Mouse (Mus musculus) adipocyte (in vitro differentiated cells): ENCODE data around the gene Ano10.

ENCODE experiments used
- DNase-seq: peaks from one replicate; pipeline ENCODE4 v3.0.0-alpha.2; 2016; ENCODE audit warnings: low spot score

The Ano10 gene

DNA sequence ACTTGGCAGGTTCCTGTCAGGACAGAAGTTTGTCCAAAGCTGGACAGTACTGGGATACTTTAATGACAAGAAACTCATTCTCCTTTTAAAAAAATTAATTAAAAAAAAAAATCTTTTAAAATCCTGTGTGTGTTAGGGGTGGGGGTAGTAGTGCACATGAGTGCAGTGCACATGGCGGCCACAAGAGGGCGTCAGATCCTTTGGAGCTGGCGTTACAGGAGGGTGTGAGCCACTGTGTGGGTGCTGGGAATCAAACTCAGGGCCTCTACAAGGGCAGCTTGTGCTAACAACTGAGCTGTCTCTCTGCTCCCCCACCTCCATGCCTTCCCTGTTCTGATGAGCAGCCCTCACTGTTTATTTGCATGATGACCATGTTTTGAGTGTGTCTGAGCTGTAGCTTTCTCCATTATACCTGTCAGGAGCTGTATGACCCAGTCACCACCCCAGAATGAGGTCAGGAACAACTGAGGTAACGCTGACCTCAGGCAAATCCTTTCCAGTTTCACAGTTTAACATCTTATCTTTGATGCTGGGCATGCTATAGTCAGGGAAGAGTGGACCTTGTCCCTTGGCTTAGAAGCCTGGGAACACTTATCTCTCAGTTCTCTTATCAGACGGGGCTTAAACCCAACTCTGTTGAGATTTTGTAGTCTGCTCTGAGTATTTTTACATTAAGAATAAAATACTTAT lies 137.7 kb downstream of the Ano10 start:
- DNase-seq = no peak

GRCm38 (mm10) chr9:122155193-122155592 lies 139.0 kb downstream of the Ano10 start:
- DNase-seq = no peak

DNA sequence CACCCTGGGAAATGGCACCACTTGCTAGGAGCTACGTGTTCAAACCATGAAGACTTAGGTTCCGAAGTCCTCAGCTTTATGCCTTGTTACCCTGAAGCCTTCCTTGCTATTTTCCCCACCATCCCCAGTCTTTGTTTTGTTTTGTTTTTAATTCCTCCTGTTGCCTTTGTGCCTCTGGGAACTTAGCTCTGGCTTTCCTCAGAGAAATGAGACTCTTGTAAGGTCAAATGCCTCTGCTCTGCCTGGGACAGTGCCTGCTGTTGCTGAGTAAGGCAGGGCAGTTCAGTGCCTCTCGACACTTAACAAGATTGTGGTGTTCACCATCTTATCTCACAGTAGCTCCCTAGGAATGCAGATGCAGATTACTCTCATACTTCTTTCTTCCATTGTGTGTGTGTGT lies 140.8 kb downstream of the Ano10 start:
- DNase-seq = peak; percentile 70

- peak; percentile 14 for DNase-seq
These were observed 141.7 kb downstream of the Ano10 start for GRCm38 (mm10) chr9:122152501-122152900.

DNA sequence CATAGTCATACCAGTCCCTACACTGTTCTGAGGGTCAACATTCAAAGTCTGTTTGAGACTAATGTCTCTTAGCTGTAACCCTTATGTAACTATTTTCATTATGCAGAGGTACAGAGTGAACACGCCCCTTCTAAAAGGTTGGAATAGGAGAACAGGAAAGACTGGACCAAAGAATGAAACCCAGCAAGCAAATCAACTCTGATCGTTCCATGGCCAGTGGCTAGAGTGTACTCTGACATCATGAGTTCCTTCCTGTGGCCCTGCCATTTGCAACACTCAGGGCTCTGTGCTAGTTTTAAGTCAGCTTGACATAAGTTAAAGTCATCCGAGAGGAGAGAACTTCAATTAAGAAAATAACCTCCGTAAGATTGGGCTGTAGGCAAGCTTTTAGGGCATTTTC lies 142.2 kb downstream of the Ano10 start:
- no peak for DNase-seq

DNA sequence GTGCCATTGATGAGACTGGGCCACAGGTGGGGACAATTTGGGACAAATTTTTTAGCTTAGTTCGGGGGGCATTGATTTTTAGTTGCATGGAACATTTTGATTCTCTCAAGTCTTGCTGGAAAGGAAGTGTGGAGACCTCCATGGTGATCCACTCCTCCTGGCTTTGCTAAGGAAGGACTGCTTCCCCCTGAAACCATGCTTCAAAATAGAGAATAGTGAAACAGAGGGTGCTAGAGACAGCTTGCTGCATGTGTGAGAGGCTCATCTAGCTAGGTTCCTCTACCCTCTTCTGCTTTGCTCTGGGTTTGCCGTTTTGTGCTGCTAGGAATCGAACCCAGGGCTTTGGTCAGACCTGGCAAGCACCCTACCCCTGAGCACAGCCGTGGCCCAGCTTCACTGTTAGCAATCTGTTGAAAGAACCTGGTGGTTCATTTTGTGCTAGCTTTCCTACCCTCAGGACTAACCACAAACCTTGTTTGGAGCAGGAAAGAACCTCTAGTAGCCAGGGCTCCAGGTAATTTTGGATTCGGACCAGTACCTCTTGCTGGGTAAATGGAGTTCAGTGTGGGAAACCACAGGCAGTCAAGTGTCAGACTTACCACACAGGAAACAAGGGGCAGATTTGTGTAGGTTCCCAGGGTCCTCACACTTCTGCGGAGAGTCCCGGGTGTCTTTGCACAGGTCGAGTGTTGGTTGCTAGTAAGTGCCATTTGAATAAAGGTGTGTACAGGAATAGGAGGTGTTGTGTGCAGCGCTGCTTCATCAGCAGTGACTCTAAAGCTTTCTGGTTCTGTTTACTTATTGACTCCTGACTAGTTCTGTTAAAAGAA lies 144.0 kb downstream of the Ano10 start:
- DNase-seq = no peak

DNA sequence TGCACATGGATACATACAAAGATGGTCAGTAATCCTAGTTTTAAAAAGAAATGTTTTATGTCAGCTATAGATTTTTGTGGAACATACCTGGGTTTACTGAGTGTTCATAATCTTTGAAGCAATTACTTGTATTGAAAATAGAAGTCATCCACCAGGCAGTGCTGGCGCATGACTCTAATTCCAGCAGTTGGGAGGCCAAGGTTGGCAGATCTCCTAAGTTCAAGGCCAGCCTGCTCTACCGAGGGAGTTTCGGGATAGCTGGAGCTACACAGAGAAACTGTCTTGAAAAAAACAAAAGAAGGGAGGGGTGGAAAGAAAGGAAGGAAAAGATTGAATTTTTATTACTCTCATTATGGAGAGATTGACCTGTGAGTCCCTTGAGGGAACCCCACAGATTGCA lies 145.9 kb downstream of the Ano10 start:
- DNase-seq = no peak

GRCm38 (mm10) chr9:122146124-122146870 lies 147.9 kb downstream of the Ano10 start:
- DNase-seq = no peak

DNA sequence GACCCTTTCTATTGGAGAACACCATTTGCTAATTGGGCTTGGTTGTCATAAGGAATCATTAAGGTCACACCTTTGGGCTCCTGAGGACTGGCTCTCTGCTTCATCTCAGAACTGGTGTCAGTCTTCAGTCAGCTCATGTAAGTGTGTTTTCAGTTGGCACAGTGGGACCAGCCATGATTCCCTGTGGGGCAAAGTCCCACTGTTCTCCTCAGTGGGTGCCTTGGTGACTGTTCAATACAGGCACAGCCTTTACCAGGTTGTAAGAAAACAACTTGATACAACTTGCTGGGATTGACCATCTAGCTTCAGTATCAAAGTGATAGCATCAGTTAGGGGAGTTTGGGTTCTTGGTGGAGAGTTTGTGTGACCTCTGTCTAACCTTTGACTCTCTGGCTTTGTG lies 148.5 kb downstream of the Ano10 start:
- DNase-seq = no peak

DNA sequence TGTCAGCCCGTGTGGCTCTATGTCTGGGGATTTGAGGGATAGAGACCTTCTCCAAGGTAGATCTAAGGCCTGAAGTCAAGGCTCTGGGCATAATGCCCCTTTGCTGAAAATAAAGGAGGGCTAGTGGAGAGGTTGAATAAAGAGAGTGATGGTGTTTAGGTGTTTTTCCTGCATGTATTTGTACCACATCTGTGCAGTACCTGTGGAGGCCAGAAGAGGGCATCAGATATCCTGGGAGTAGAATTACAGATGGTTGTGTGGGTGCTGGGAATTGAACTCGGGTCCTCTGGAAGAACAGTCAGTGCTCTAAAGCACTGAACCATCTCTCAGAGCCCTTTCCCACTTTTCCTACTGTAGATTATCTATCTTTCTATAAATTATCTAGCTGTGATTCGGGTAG lies 149.4 kb downstream of the Ano10 start:
- no peak for DNase-seq

- DNase-seq = peak; percentile 90
These were observed 151.0 kb downstream of the Ano10 start for GRCm38 (mm10) chr9:122143219-122143618.

DNA sequence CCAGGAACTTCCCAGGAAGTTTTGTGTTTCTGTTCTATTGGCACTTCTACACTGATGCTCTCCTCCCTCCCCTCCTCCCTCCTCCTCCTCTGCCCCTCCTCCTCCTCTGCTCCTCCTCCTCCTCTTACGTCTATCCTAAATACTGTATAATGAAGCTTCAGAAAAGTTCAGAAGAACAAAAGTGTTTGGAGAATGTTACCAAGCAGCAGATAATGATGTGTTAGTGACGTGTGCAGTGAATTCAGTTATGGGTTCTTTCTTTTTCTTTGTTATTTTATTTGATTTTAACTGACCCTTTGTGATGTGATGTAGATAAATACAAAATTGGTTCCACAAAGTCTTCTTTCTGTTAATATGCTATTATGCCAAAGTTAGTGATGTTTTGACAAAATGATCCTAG lies 155.0 kb downstream of the Ano10 start:
- DNase-seq = no peak

- no peak for DNase-seq
These were observed 155.7 kb downstream of the Ano10 start for GRCm38 (mm10) chr9:122138371-122139029.

DNA sequence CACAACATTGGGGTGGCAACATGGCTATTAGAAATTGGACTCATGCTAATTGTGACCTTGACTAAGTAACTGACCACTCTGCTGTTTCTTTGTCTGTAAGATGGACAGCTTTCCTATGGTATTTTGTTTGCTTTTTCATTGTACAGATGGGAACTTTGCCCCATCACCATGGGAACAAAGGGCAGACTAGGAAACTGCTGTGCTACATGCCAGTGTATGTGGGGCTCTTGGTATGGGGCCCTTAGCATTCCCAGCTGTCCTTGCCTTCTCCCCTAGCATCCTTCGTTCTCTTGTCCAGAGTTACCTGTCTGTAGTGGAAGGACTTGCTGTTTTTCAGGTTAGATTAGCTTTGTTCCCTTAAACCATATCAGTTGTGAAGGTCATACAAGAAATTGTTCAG lies 156.3 kb downstream of the Ano10 start:
- DNase-seq = no peak

- no peak for DNase-seq
These were observed 158.4 kb downstream of the Ano10 start for GRCm38 (mm10) chr9:122135885-122136170.

DNA sequence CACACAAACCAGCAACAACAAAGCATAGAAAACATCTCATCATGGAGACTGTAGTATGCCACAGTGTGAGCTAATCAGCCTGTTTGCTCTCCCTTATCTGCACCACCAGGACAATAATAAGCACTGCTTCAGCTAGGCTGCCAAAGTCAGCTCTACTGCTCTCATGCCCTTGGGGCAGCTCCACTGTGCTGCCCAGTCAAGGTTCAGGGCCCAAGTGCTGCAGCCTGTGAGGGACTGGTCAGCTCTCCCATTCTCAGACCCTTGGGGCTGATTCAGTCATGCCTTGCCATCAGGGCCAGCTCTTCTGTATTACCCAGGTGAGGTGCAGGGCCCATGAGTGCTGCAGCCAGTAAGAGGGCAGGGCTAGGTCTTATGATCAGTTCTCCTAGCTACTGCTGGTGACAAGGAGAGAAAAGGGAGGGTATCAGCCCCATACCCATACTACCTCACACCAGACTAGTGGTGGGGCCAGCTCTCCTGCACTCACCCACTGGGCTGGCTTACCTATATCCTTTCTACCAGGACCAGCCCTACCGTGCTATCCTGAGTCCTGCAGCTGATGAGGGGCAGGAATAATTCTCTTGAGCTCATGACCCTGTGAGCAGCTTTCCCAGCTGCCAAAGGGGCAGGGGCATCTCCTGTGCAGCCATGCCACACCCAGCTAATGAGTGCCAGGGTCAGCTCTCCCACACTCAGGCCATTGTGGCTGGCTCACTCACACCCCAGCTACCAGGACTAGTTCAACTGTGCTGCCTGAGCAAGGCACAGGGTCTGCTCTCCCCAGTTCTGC lies 158.9 kb downstream of the Ano10 start:
- DNase-seq = no peak

DNA sequence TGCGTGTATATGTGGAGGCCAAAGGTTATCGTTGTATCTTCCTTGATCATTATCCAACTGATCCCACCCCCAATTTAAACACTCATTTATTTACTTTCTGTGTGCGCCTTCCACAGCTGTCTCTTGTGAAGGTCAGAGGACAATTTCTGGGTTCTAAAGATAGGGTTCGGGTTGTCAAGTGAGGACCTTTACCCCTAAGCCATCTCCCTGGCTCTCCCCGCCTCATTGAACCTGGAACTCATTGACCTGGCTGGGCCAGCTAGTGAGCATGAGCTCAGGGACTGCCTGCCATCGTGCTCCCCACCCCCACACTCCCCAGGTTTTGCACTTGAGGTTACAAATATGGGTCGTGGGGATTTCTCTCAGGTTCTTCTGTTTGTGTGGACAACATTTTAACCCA lies 162.1 kb downstream of the Ano10 start:
- no peak for DNase-seq

GRCm38 (mm10) chr9:122130666-122131065 lies 163.6 kb downstream of the Ano10 start:
- DNase-seq = no peak

DNA sequence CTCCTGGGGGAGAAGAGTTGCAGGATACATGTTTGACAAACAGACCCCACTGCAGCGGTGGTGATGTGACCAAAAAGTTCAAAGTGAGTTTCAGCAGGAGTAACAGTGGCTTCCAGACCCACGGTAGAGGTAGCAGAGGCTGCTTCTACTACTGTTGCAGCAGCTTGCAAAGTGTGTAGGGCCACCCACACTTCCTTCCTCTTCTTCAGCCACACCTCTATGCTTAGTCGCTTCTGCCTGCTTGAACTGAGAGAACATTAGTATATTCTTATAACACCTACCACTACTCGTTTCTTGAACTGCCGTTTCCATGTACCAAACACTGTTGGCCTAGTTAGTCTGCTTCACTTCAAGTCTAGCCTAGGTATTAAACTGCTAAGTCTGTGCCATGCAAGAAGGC lies 165.5 kb downstream of the Ano10 start:
- DNase-seq = no peak

- no peak for DNase-seq
These were observed 166.9 kb downstream of the Ano10 start for GRCm38 (mm10) chr9:122127271-122127785.

GRCm38 (mm10) chr9:122126790-122127189 lies 167.4 kb downstream of the Ano10 start:
- DNase-seq = no peak
